Mouse (Mus musculus) retina, postnatal 7 days (tissue): ENCODE results near the gene Zdbf2.

Source experiments
- DNase-seq: peaks from one replicate; pipeline ENCODE4 v3.0.0-alpha.2; 2012; ENCODE audit warnings: low read depth, low spot score

The Zdbf2 gene

DNA sequence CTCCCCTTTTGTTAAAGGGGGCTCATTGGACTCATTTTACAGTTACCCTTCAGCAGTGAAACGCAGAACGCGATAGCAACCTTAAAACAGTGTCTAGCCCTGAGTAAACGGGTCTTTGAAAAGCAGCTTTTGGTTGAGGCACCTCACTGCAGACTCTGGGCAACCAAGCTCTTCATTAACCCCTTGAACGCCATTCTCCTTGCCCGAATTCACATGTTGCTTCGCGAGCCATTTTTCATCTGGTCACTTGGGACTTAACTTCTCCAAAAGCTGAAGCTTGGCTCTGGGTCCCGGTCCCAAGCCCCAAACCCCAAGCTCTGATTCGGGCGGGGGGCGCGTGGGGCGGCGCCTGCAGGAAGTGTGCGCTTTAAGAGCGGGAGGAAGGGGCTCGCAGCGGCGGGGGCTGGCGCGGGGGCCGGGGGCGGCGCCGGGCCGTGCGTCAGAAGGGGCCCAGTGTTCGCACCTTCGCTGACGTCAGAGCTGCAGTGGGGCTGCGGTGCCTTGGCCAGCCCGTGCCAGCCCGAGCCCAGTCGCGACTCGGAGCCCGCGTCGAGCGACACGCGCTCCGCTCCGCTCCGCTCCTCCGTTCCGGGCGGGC lies at the start of gene Zdbf2:
TSS of gene Zdbf2 (plus strand) at position 525 of the 598 bp plus-strand sequence.
- no peak for DNase-seq

GRCm38 (mm10) chr1:63225009-63225408 lies 48.1 kb upstream of the Zdbf2 start:
- no peak for DNase-seq

DNA sequence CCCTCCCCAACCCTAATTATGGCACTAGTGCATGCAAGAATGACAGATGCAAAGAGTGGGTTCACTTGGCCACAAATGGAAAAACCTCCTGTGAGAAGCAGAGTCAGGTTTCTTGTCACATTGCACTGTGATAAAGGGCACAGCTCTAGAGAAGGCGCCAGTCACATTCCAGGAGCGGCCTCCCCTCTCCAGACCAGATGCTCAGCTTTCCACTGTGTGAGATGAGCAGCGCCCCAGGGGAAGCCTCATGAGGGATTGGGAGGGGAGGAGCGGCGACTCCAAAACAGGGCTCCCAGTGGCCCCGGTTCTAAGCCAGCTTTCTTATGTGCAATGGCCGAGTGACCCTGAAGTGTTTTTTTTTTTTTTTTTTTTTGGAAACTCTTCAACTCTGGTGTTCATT lies 47.2 kb upstream of the Zdbf2 start:
- no peak for DNase-seq

- no peak for DNase-seq
Observed at GRCm38 (mm10) chr1:63227241-63227640, 45.8 kb upstream of the Zdbf2 start.

- DNase-seq = no peak
Observed at GRCm38 (mm10) chr1:63237371-63237770, 35.7 kb upstream of the Zdbf2 start.

- DNase-seq = no peak
Observed at GRCm38 (mm10) chr1:63239305-63239704, 33.8 kb upstream of the Zdbf2 start.

GRCm38 (mm10) chr1:63239751-63240150 lies 33.3 kb upstream of the Zdbf2 start:
- DNase-seq = no peak

DNA sequence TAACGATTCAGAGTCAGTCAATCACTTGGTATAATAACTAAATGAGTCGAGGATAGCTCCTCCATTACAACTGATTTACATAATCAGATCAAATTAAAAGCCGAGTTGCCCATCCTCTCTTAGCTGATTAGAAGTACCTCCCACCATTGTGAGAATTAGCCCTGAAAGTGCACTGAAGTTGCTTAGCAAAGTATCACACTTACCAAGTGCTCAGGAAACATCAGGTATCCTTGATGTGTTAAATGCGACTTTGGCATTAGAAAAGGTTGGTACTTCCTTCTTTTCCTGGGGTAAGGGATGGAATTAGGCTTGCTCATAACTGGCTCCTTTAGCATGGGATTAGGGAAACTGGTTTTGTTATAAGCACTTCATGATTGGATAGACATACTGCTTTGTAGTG lies 29.2 kb upstream of the Zdbf2 start:
- no peak for DNase-seq

GRCm38 (mm10) chr1:63246862-63247521 lies 26.1 kb upstream of the Zdbf2 start:
- DNase-seq = no peak

DNA sequence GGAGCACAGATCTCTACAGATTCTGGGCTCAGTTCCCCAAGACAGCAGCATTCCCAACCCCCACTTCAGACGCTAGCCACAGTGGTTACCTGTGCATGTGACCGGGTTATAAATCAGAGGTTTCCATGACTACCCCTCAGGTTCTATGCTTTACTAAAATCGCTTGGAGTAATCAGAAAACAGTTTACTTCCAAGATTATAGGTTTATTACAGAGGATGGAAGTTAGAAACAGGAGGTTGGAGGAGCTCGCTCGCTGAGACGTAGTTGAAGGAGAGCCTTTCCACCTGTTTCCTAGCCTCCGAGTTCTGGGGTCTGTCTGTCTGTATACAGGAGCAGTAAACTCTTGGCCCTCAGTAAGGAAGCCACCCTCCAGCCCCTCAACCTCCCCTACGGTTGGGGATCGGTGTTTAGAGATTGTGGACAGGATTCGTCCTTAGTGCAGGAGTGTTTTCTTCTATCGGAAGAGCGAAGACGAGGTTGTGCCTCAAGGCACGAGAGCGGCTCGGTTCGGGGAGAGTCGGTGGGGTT lies 25.2 kb upstream of the Zdbf2 start:
- DNase-seq = no peak

DNA sequence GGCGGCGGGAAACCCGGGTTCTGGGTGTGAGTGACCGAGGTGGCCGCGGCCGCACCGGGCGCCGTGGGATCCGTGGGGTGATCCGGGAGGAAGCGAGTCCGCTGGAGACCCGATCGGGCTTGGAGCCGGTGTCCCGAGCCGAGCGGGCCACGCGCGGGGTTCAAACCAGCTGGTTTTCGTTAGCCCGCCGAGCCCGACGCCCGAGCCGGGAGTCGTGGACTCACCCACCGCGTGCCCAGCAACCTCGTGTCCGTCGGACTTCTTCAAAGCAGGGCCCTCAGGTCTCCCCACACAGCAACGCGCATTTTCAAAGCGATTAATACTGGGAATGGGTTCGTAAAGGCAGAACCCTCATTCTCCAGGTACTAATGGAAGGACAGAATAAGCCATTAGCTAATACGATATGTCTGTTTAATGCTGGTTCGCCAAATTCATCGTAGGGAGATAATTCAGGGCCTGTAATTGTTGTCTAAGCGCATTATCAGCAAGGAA lies 24.7 kb upstream of the Zdbf2 start:
- DNase-seq = no peak

DNA sequence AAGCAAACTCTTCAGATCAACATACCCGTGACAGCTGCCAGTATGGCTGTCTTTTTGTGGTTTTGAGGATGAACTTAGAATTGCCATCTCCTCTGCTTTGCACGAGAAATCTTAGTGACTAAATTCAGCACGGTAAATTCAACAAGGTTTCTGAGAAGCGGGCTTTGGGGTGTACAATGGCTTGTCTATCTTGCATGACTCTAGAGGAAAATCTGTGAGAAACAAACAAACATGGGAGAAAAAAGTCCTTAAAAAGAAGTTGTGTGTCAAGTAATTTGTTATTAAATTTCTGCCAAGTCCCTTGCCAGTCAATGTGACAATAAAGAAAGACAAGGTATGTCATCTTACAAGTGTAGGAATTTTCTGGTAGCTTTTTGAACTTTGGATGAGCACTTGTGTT lies 23.8 kb upstream of the Zdbf2 start:
- DNase-seq = no peak

GRCm38 (mm10) chr1:63252351-63253209 lies 20.5 kb upstream of the Zdbf2 start:
- DNase-seq = no peak

DNA sequence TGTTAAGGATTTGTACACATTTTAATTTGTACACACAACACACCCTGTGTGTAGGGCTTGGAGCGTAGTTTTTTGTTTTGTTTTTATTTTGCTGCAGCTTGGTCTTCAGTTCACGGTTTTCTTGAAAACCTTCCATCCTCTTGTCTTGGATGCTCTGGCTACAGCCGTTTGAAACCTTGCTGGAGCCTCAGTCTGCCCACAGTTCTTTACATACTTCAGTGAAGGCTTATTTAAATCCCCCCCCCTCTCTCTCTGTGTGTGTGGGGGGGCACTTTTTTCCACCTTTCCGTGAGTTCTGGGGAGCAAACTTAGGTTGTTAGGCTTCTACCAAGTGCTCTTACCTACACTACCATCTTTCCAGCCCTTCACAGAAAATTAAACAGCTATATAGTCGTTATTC lies 19.8 kb upstream of the Zdbf2 start:
- no peak for DNase-seq

DNA sequence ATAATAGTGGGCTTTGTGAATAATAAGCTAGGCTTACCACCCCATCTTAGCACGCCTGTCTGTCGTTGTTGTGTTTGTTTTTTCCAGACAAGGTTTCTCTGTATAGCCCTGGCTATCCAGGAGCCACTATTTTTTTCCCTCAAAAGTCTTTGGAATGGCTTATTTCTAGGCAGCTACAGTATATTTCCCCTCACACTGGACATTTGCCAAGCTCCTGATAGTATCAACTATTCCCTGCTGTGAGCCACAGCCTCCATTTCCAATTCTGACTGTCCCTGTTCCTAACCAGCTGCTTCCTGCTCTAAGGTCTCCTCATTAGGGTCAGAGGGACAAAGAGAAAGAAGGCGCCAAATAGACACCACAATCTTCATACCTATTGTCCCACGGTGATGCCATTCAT lies 18.0 kb upstream of the Zdbf2 start:
- DNase-seq = no peak

DNA sequence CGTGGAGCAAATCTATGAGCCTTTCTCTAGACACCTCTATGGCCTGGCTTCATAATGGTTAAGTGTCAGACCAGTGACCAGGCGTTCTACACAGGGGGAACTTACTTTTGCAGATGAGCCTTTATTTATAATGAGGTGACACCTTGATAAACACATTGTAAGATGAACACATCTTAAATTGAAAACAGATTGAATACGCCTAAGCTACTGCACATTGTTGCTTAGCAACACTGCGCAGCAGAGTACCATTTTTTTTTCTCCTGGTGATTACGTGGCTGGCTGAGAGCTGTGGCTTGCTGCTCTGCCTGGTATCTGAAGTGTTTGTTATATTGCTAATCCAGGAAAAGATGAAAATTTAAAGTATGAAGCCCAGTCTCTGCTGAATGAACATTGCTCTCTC lies 17.0 kb upstream of the Zdbf2 start:
- no peak for DNase-seq

- no peak for DNase-seq
Observed at GRCm38 (mm10) chr1:63258501-63258900, 14.6 kb upstream of the Zdbf2 start.

- no peak for DNase-seq
Observed at GRCm38 (mm10) chr1:63259271-63259830, 13.7 kb upstream of the Zdbf2 start.

DNA sequence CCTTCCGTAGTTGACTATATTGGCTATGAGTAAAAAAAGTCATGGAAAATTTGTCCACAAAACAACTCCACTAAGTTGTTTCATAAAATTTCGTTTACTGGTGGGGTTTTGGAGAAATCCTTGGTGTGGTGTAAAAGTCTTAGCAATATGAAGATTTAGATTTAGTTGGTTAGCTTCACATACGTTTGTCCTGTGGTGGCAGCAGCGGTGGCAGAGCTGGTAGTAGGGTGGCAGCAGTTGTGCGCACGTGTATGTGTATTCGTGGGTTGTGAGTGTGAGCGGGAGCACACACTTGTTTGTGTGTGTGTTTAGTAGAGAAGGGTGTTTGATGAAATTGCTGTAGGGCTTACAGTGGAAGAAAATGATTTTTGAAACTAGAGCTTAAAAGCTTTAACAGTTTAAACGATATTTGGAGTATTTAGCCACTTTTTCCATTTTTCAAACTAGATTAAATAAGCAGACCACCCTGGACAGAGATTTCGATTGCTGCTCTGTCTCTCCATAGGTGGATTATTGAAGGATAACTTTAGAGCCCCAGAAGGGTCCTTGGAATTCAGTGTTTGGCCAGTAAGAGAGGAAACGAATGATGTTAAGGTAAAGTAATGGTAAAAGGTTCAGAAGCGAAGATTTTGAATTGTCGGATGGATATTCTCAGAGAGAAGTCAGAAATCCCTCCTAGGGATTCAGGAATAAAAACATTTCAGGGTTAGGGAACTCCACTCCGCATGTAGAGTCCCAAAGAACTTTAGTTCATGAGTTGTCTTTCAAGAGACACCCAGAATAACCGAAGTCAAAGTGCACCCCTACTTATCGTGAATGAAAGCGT lies 12.9 kb upstream of the Zdbf2 start:
- DNase-seq = no peak

GRCm38 (mm10) chr1:63260742-63261033 lies 12.4 kb upstream of the Zdbf2 start:
- DNase-seq = no peak

GRCm38 (mm10) chr1:63261041-63261590 lies 11.9 kb upstream of the Zdbf2 start:
- DNase-seq = no peak
